ENCODE assay signal across 10 mouse cellular contexts in genomic region chr13:60015854-60016366, GRCm38 (mm10).
DNase-seq lines count a peak whose midpoint lies in the region; ATAC-seq and TF ChIP-seq lines count a peak whose summit lies in the region.
"Had no signal": no experiment of that assay in that cellular context is flagged by ENCODE, and none has a peak within 500 bp of the region (broad histone marks: within the 10 kb centered on the region; RNA-seq: fewer than 3 reads in every experiment).

No protein-coding gene starts in this region.

- TF ChIP-seq CTCF in embryonic fibroblast, embryonic 13.5 days (IDR thresholded peaks at IDR 0.05; ENCODE audit: borderline replicate concordance, insufficient read depth, low read length), result no peak

- H3K9ac ChIP-seq in hindbrain, embryonic 12.5 days, result no peak overlapping the region
- H3K9ac ChIP-seq in hindbrain, embryonic 11.5 days (ENCODE audit: low read depth, low read length), result no peak overlapping the region

- H3K9me3 ChIP-seq in hindbrain, embryonic 12.5 days (replicated peaks), result no peaks in the 10 kb centered on the region
- H3K9me3 ChIP-seq in hindbrain, embryonic 11.5 days (ENCODE audit: control insufficient read depth, low read length), result no peaks in the 10 kb centered on the region
- H3K9me3 ChIP-seq: midbrain, embryonic 10.5 days had no signal

- H3K4me3 ChIP-seq in hindbrain, embryonic 12.5 days, result no peak overlapping the region
- no peak overlapping the region for H3K4me3 ChIP-seq in hindbrain, embryonic 11.5 days (ENCODE audit: low read depth, low read length)
- H3K4me3 ChIP-seq in embryonic fibroblast, embryonic 13.5 days (ENCODE audit: insufficient read depth, low read length), result no peak overlapping the region
- H3K4me3 ChIP-seq: midbrain, embryonic 10.5 days had no signal

- TF ChIP-seq POLR2A in embryonic fibroblast, embryonic 13.5 days (IDR thresholded peaks at IDR 0.05; ENCODE audit: low read depth, low read length), result no peak

- no peak for DNase-seq in hindbrain, embryonic 11.5 days (ENCODE audit: low spot score)
- DNase-seq in kidney, adult 9 months, result peak; percentile 75
- peak; percentile 17 to 57 for DNase-seq in lung, postnatal 4 days
- no peak for DNase-seq in spleen, postnatal 14 days (ENCODE audit: low spot score in 2 of 2)
- DNase-seq in neural tube, embryonic 10.5 days (ENCODE audit: extremely low spot score, low spot score), result no peak
- no peak for DNase-seq in thymus, postnatal 36 days

- H3K4me2 ChIP-seq in hindbrain, embryonic 12.5 days (replicated peaks), result no peak overlapping the region
- no peak overlapping the region for H3K4me2 ChIP-seq in hindbrain, embryonic 11.5 days (replicated peaks; ENCODE audit: low read depth, low read length)

- H3K27ac ChIP-seq in hindbrain, embryonic 12.5 days, result peak overlapping the region; percentile 23; the same call in 1 of the 2 replicates
- H3K27ac ChIP-seq in hindbrain, embryonic 11.5 days (ENCODE audit: low read depth, low read length), result no peak overlapping the region
- 0 out of 2 replicates have a peak overlapping the region, but pooled peaks have one; percentile 7 for H3K27ac ChIP-seq in embryonic fibroblast, embryonic 13.5 days (ENCODE audit: insufficient read depth, low read length)
- H3K27ac ChIP-seq: midbrain, embryonic 10.5 days had no signal

- WGBS in hindbrain, embryonic 12.5 days, result 67% methylated on average over 8 of the region's 8 CpGs
- WGBS in hindbrain, embryonic 11.5 days, result 62% methylated on average over 8 of the region's 8 CpGs

- no peaks in the 10 kb centered on the region for H3K27me3 ChIP-seq in hindbrain, embryonic 12.5 days
- no peaks in the 10 kb centered on the region for H3K27me3 ChIP-seq in hindbrain, embryonic 11.5 days (ENCODE audit: control insufficient read depth, insufficient read depth, low read length)
- H3K27me3 ChIP-seq: CH12.LX had no signal

- H3K36me3 ChIP-seq in hindbrain, embryonic 12.5 days, result no peaks in the 10 kb centered on the region
- no peaks in the 10 kb centered on the region for H3K36me3 ChIP-seq in hindbrain, embryonic 11.5 days (ENCODE audit: control insufficient read depth, insufficient read depth, low read length)
- H3K36me3 ChIP-seq: midbrain, embryonic 10.5 days had no signal

- ATAC-seq in hindbrain, embryonic 12.5 days (ENCODE audit: low FRiP score), result no peak
- ATAC-seq in hindbrain, embryonic 11.5 days (ENCODE audit: low FRiP score), result no peak

- H3K4me1 ChIP-seq in hindbrain, embryonic 12.5 days, result peaks cover 18% of the 10 kb centered on the region
- H3K4me1 ChIP-seq in hindbrain, embryonic 11.5 days (replicated peaks; ENCODE audit: control insufficient read depth, insufficient read depth, low read length), result 0 out of 2 replicates have a peak, but pooled peaks cover 2% of the 10 kb centered on the region
- peaks cover 16% of the 10 kb centered on the region for H3K4me1 ChIP-seq in embryonic fibroblast, embryonic 13.5 days (ENCODE audit: control insufficient read depth, insufficient read depth, low read length)

Comparison
In these comparisons a context has a peak if more than half of its experiments do, and no peak if none do; other contexts are left out.
1. DNase-seq: peak in kidney, adult 9 months (single experiment) and lung, postnatal 4 days (2 of 2); none in hindbrain, embryonic 11.5 days (single experiment), spleen, postnatal 14 days (0 of 2), neural tube, embryonic 10.5 days (single experiment) and thymus, postnatal 36 days (0 of 2).